Mouse (Mus musculus) liver, postnatal 0 days (tissue): ENCODE results near the gene Hcfc2.

Source experiments
- CTCF ChIP-seq: sonication (generic); IDR thresholded peaks from 2 replicates; pipeline ENCODE4 v1.5.1; 2016; ENCODE audit warnings: antibody characterized with exemption, low read depth
- EP300 ChIP-seq: IDR thresholded peaks from 2 replicates; pipeline ENCODE4 v1.6.1; 2016; ENCODE audit warnings: antibody characterized with exemption, low read depth, mild to moderate bottlenecking

- TF ChIP-seq CTCF: no peak
- TF ChIP-seq EP300: no peak
These were observed 43.3 kb upstream of the Hcfc2 start for GRCm38 (mm10) chr10:82652625-82653024.
